Mouse (Mus musculus) hindbrain, embryonic 10.5 days (tissue): ENCODE data around the gene Mapkapk3. TPM values are rescaled to one million over a fixed set of nuclear protein-coding genes. Genes with fewer than 3 reads are reported as not detected.
A peak's percentile ranks its signal among the peaks of the same experiment; 100 is the strongest.

Source experiments
- DNase-seq: peaks from one replicate; pipeline ENCODE4 v3.0.0-alpha.2; 2017; ENCODE audit warnings: low spot score
- H3K27ac ChIP-seq: fragments of 300-500 bp; sonication (generic); 2 replicates; pipeline ENCODE4 v1.5.1; 2016; ENCODE audit warnings: mild to moderate bottlenecking, moderate library complexity
- H3K27me3 ChIP-seq: fragments of 300-500 bp; sonication (generic); 2 replicates; pipeline ENCODE4 v1.6.1; 2016; ENCODE audit warnings: mild to moderate bottlenecking; ENCODE audit not compliant: poor library complexity, insufficient read depth, severe bottlenecking
- H3K36me3 ChIP-seq: fragments of 300-500 bp; sonication (generic); 2 replicates; pipeline ENCODE4 v1.6.1; 2016; ENCODE audit warnings: mild to moderate bottlenecking, moderate library complexity
- H3K4me1 ChIP-seq: fragments of 300-500 bp; sonication (generic); replicated peaks from 2 replicates; pipeline ENCODE4 v1.6.1; 2016; ENCODE audit warnings: mild to moderate bottlenecking
- H3K4me3 ChIP-seq: fragments of 300-500 bp; sonication (generic); 2 replicates; pipeline ENCODE4 v1.5.1; 2016; ENCODE audit warnings: mild to moderate bottlenecking, moderate library complexity
- H3K9me3 ChIP-seq: fragments of 300-500 bp; sonication (generic); 2 replicates; pipeline ENCODE4 v1.6.1; 2016; ENCODE audit warnings: mild to moderate bottlenecking, moderate library complexity
- WGBS: fragments of 180-500 bp; shearing (Covaris S2); methylation state at CpG from one replicate; pipeline ENCODE4 v1.1.7; 2016; 5-methylcytosine and 5-hydroxymethylcytosine counted together
- polyA plus RNA-seq: library from polyadenylated mRNA; unstranded; fragments of >200 nt; fragmentation: Nextera tagmentation; extraction: Ambion mirVana; gene quantifications from 2 replicates; pipeline ENCODE4 v1.2.1, GENCODE M21; 2016

Mapkapk3 gene
- polyA plus RNA-seq, 1 experiment from 2014 or later, result 5.1 TPM

GRCm38 (mm10) chr9:107296501-107296965, 6.9 kb upstream of the Mapkapk3 start:
- Histone ChIP-seq H3K27me3 (peaks cover 30% of the 10 kb centered on the region), H3K27ac (peak overlapping the region; percentile 86), H3K36me3 (peaks cover 14% of the 10 kb centered on the region), H3K4me1 (peaks cover 32% of the 10 kb centered on the region), H3K9me3 (no peaks in the 10 kb centered on the region), H3K4me3 (peak overlapping the region; percentile 69)
- under 1% methylated on average over 31 of the region's 31 CpGs for WGBS
- DNase-seq, result peak; percentile 91

GRCm38 (mm10) chr9:107296041-107296440, 6.4 kb upstream of the Mapkapk3 start:
- H3K27ac ChIP-seq, result peak overlapping the region; percentile 86
- 10% methylated on average over 14 of the region's 14 CpGs for WGBS
- H3K27me3 ChIP-seq, result peaks cover 30% of the 10 kb centered on the region

GRCm38 (mm10) chr9:107296016-107296040, 6.2 kb upstream of the Mapkapk3 start, which contains the start of gene Cish:
Gene Cish (plus strand): TSS chr9:107296026.
- Histone ChIP-seq H3K27ac (peak within 1 kb of the TSS; percentile 86), H3K4me1 (peaks cover 32% of the 10 kb centered on the region), H3K4me3 (peak within 1 kb of the TSS; percentile 69), H3K9me3 (no peaks in the 10 kb centered on the region), H3K27me3 (peaks cover 30% of the 10 kb centered on the region), H3K36me3 (peaks cover 7% of the 10 kb centered on the region)
- DNase-seq, result no peak

More at GRCm38 (mm10) chr9:107296041-107296440, 6.4 kb upstream of the Mapkapk3 start:
- Histone ChIP-seq H3K9me3 (no peaks in the 10 kb centered on the region), H3K4me1 (peaks cover 32% of the 10 kb centered on the region), H3K4me3 (peak overlapping the region; percentile 69), H3K36me3 (peaks cover 9% of the 10 kb centered on the region)
- DNase-seq, result no peak

GRCm38 (mm10) chr9:107295616-107296015, 5.9 kb upstream of the Mapkapk3 start:
- Histone ChIP-seq H3K4me1 (peaks cover 32% of the 10 kb centered on the region), H3K27me3 (peaks cover 30% of the 10 kb centered on the region), H3K36me3 (peaks cover 5% of the 10 kb centered on the region), H3K4me3 (peak overlapping the region; percentile 69), H3K27ac (no peak overlapping the region), H3K9me3 (no peaks in the 10 kb centered on the region)
- 85% methylated on average over 4 of the region's 4 CpGs for WGBS
- DNase-seq, result no peak

GRCm38 (mm10) chr9:107294249-107294648, 4.6 kb upstream of the Mapkapk3 start:
- H3K4me3 ChIP-seq, result no peak overlapping the region
- no peaks in the 10 kb centered on the region for H3K36me3 ChIP-seq
- H3K27me3 ChIP-seq, result peaks cover 40% of the 10 kb centered on the region
- H3K4me1 ChIP-seq, result peaks cover 44% of the 10 kb centered on the region
- no peak overlapping the region for H3K27ac ChIP-seq
- 8% methylated on average over 6 of the region's 6 CpGs for WGBS
- peak; percentile 75 for DNase-seq
- no peaks in the 10 kb centered on the region for H3K9me3 ChIP-seq

GRCm38 (mm10) chr9:107290897-107291296, 1.2 kb upstream of the Mapkapk3 start:
- no peak overlapping the region for H3K27ac ChIP-seq
- no peaks in the 10 kb centered on the region for H3K9me3 ChIP-seq
- DNase-seq, result peak; percentile 84
- no peaks in the 10 kb centered on the region for H3K36me3 ChIP-seq
- peaks cover 34% of the 10 kb centered on the region for H3K4me1 ChIP-seq
- peaks cover 48% of the 10 kb centered on the region for H3K27me3 ChIP-seq
- no peak overlapping the region for H3K4me3 ChIP-seq
- WGBS, result 30% methylated on average over 10 of the region's 10 CpGs

- H3K36me3 ChIP-seq, result no peaks in the 10 kb centered on the region
- 26% methylated on average over 8 of the region's 8 CpGs for WGBS
- no peak overlapping the region for H3K27ac ChIP-seq
- DNase-seq, result no peak
- peaks cover 37% of the 10 kb centered on the region for H3K27me3 ChIP-seq
- H3K4me3 ChIP-seq, result peak overlapping the region; percentile 61
- H3K4me1 ChIP-seq, result peaks cover 40% of the 10 kb centered on the region
- no peaks in the 10 kb centered on the region for H3K9me3 ChIP-seq
Measured at GRCm38 (mm10) chr9:107288711-107289110, 966 bp downstream of the Mapkapk3 start.

- H3K27me3 ChIP-seq, result peaks cover 36% of the 10 kb centered on the region
- H3K36me3 ChIP-seq, result no peaks in the 10 kb centered on the region
- peaks cover 40% of the 10 kb centered on the region for H3K4me1 ChIP-seq
- no peak overlapping the region for H3K4me3 ChIP-seq
- H3K9me3 ChIP-seq, result no peaks in the 10 kb centered on the region
- no peak for DNase-seq
- no peak overlapping the region for H3K27ac ChIP-seq
- 92% methylated on average over 14 of the region's 14 CpGs for WGBS
Measured at GRCm38 (mm10) chr9:107288105-107288650, 1.5 kb downstream of the Mapkapk3 start.

GRCm38 (mm10) chr9:107287294-107287693, 2.4 kb downstream of the Mapkapk3 start:
- Histone ChIP-seq H3K4me3 (no peak overlapping the region), H3K27ac (no peak overlapping the region), H3K4me1 (peaks cover 40% of the 10 kb centered on the region), H3K27me3 (peaks cover 28% of the 10 kb centered on the region), H3K36me3 (no peaks in the 10 kb centered on the region), H3K9me3 (no peaks in the 10 kb centered on the region)
- no peak for DNase-seq
- 74% methylated on average over 2 of the region's 2 CpGs for WGBS

GRCm38 (mm10) chr9:107285009-107285408, 4.7 kb downstream of the Mapkapk3 start:
- peaks cover 22% of the 10 kb centered on the region for H3K27me3 ChIP-seq
- H3K9me3 ChIP-seq, result no peaks in the 10 kb centered on the region
- no peak overlapping the region for H3K4me3 ChIP-seq
- DNase-seq, result peak; percentile 33
- 23% methylated on average over 3 of the region's 3 CpGs for WGBS
- no peak overlapping the region for H3K27ac ChIP-seq
- H3K36me3 ChIP-seq, result no peaks in the 10 kb centered on the region
- H3K4me1 ChIP-seq, result peaks cover 50% of the 10 kb centered on the region

- Histone ChIP-seq H3K27me3 (peaks cover 3% of the 10 kb centered on the region), H3K4me1 (peaks cover 57% of the 10 kb centered on the region), H3K4me3 (no peak overlapping the region), H3K27ac (no peak overlapping the region), H3K36me3 (no peaks in the 10 kb centered on the region), H3K9me3 (no peaks in the 10 kb centered on the region)
- DNase-seq, result no peak
- 93% methylated on average over 9 of the region's 9 CpGs for WGBS
Measured at GRCm38 (mm10) chr9:107282951-107283350, 6.7 kb downstream of the Mapkapk3 start.

- H3K36me3 ChIP-seq, result no peaks in the 10 kb centered on the region
- DNase-seq, result no peak
- no peak overlapping the region for H3K4me3 ChIP-seq
- 90% methylated on average over 5 of the region's 5 CpGs for WGBS
- H3K27me3 ChIP-seq, result no peaks in the 10 kb centered on the region
- peaks cover 53% of the 10 kb centered on the region for H3K4me1 ChIP-seq
- H3K27ac ChIP-seq, result no peak overlapping the region
- H3K9me3 ChIP-seq, result no peaks in the 10 kb centered on the region
Measured at GRCm38 (mm10) chr9:107281241-107281987, 8.3 kb downstream of the Mapkapk3 start.

GRCm38 (mm10) chr9:107280322-107281027, 9.2 kb downstream of the Mapkapk3 start:
- H3K27ac ChIP-seq, result peak overlapping the region; percentile 76
- no peaks in the 10 kb centered on the region for H3K27me3 ChIP-seq
- H3K4me1 ChIP-seq, result peaks cover 47% of the 10 kb centered on the region
- DNase-seq, result no peak
- H3K4me3 ChIP-seq, result peak overlapping the region; percentile 22
- H3K36me3 ChIP-seq, result no peaks in the 10 kb centered on the region
- WGBS, result 45% methylated on average over 13 of the region's 13 CpGs
- H3K9me3 ChIP-seq, result no peaks in the 10 kb centered on the region
